Comparison of ENCODE assay signal across 11 mouse cellular contexts in the genomic region with DNA sequence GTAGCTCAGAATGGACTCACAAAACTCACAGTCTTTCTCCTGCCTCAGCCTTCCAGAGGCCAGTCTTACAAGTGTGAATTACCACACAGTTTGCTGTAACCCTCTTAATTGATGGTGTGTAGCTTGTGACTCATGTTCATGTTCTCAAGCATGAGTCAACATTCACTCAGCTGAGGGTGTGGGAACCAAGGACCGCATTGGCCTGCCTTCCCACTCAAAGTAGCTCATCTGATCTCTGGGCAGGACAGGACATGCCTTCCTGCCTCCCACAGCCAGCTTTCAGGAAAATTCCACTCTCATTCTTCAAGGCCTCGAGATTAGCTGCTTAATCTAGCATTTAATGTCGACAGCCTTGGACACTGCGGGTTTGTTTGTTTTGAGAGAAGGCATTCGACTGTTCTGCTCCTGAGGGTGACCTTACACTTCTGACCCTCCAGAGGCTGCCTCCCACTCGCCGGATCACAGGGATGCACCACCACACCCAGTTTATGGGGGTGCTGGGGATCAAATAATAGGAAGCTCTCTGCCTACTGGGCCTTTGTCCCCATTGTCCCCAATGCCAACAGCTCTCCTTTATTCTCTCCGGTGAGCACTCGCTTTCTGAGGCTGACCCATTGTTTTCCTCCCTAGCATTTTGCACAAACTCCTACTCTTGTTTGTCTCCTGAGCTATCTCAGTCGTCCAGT. TPM values are rescaled to one million over a fixed set of nuclear protein-coding genes. Genes with fewer than 3 reads are reported as not detected.
DNase-seq lines count a peak whose midpoint lies in the region; ATAC-seq and TF ChIP-seq lines count a peak whose summit lies in the region.
"Had no signal": no experiment of that assay in that cellular context is flagged by ENCODE, and none has a peak within 500 bp of the region (broad histone marks: within the 10 kb centered on the region; RNA-seq: fewer than 3 reads in every experiment).

No protein-coding gene starts in this region.

- 49% methylated on average over 10 of the region's 10 CpGs for WGBS in lung, embryonic 16.5 days
- WGBS in stomach, embryonic 15.5 days: 50% methylated on average over 10 of the region's 10 CpGs
- 60% methylated on average over 10 of the region's 10 CpGs for WGBS in embryonic facial prominence, embryonic 10.5 days

- H3K36me3 ChIP-seq in lung, embryonic 16.5 days (ENCODE audit: control insufficient read depth, insufficient read depth, low read length): no peaks in the 10 kb centered on the region
- no peaks in the 10 kb centered on the region for H3K36me3 ChIP-seq in ES-E14 (ENCODE audit: control insufficient read depth, insufficient read depth, low read length, poor library complexity, severe bottlenecking)
- H3K36me3 ChIP-seq in stomach, embryonic 15.5 days: no peaks in the 10 kb centered on the region
- no peaks in the 10 kb centered on the region for H3K36me3 ChIP-seq in embryonic facial prominence, embryonic 10.5 days (replicated peaks)

- no peak overlapping the region for H3K4me3 ChIP-seq in lung, embryonic 16.5 days (ENCODE audit: low read length)
- H3K4me3 ChIP-seq in ES-E14 (ENCODE audit: insufficient read depth in 1 of 2, low read depth in 1 of 2, low read length in 2 of 2, poor library complexity in 1 of 2, severe bottlenecking in 1 of 2): no peak overlapping the region
- H3K4me3 ChIP-seq in stomach, embryonic 15.5 days (replicated peaks): no peak overlapping the region
- no peak overlapping the region for H3K4me3 ChIP-seq in embryonic facial prominence, embryonic 10.5 days

- ATAC-seq in lung, embryonic 16.5 days (ENCODE audit: low read depth): peak; percentile 7; the same call in 1 of the 2 replicates
- ATAC-seq in stomach, embryonic 15.5 days (ENCODE audit: insufficient read depth, low FRiP score, low read depth): peak; percentile 63; the same call in 1 of the 2 replicates

- H3K9ac ChIP-seq in lung, embryonic 16.5 days (ENCODE audit: low read length): no peak overlapping the region
- H3K9ac ChIP-seq in ES-E14 (ENCODE audit: insufficient read depth, low read depth, low read length, poor library complexity, severe bottlenecking): no peak overlapping the region
- no peak overlapping the region for H3K9ac ChIP-seq in stomach, embryonic 15.5 days

- H3K27ac ChIP-seq in lung, embryonic 16.5 days (ENCODE audit: low read length): no peak overlapping the region
- peak overlapping the region; percentile 59; the same call in 1 of the 2 replicates for H3K27ac ChIP-seq in ES-E14 (ENCODE audit: insufficient read depth, low read depth, low read length, poor library complexity, severe bottlenecking)
- no peak overlapping the region for H3K27ac ChIP-seq in stomach, embryonic 15.5 days
- H3K27ac ChIP-seq in embryonic facial prominence, embryonic 10.5 days (replicated peaks): no peak overlapping the region

- no peaks in the 10 kb centered on the region; the same call in 1 of the 2 replicates for H3K4me1 ChIP-seq in lung, embryonic 16.5 days (replicated peaks; ENCODE audit: control insufficient read depth, insufficient read depth, low read length)
- H3K4me1 ChIP-seq in ES-E14 (ENCODE audit: control insufficient read depth in 2 of 2, insufficient read depth in 2 of 2, low read length in 2 of 2, poor library complexity in 1 of 2): peaks cover 0 to 11% of the 10 kb centered on the region in 2 experiments; a peak in 2 of 4 replicates
- H3K4me1 ChIP-seq in stomach, embryonic 15.5 days: no peaks in the 10 kb centered on the region
- H3K4me1 ChIP-seq in embryonic facial prominence, embryonic 10.5 days: peaks cover 5% of the 10 kb centered on the region; the same call in 1 of the 2 replicates

- no peak overlapping the region for H3K4me2 ChIP-seq in lung, embryonic 16.5 days (ENCODE audit: low read depth, low read length)
- no peak overlapping the region for H3K4me2 ChIP-seq in stomach, embryonic 15.5 days

- DNase-seq in lung, postnatal 10 days: no peak
- no peak for DNase-seq in ES-E14 (ENCODE audit: low read depth, low spot score)
- peak; percentile 97 for DNase-seq in gonadal fat pad, adult 2 months (ENCODE audit: low read depth)
- DNase-seq in gastrocnemius, postnatal 4 days (ENCODE audit: low spot score in 2 of 2): no peak
- DNase-seq in embryonic facial prominence, embryonic 10.5 days (ENCODE audit: low spot score): no peak
- DNase-seq in cerebellum, postnatal 14 days: no peak
- DNase-seq: cerebellum, adult 11 months; gastrocnemius, postnatal 10 days; thymus, postnatal 14 days had no signal

- in situ Hi-C loops in ES-E14 (cut with MboI; ENCODE audit: low sequenced_read_pairs in 2 of 2, unreplicated experiment in 2 of 2): no loop called here

- no peaks in the 10 kb centered on the region for H3K27me3 ChIP-seq in lung, embryonic 16.5 days (ENCODE audit: control insufficient read depth, insufficient read depth, low read depth, low read length)
- no peaks in the 10 kb centered on the region for H3K27me3 ChIP-seq in stomach, embryonic 15.5 days (replicated peaks)
- H3K27me3 ChIP-seq in embryonic facial prominence, embryonic 10.5 days (replicated peaks; ENCODE audit: low read depth, poor library complexity, severe bottlenecking): no peaks in the 10 kb centered on the region

- no peaks in the 10 kb centered on the region for H3K9me3 ChIP-seq in lung, embryonic 16.5 days (ENCODE audit: control insufficient read depth, low read length)
- no peaks in the 10 kb centered on the region for H3K9me3 ChIP-seq in ES-E14 (ENCODE audit: control insufficient read depth, insufficient read depth, low read depth, low read length)
- H3K9me3 ChIP-seq in stomach, embryonic 15.5 days: no peaks in the 10 kb centered on the region
- H3K9me3 ChIP-seq in embryonic facial prominence, embryonic 10.5 days: no peaks in the 10 kb centered on the region

TF ChIP-seq in ES-E14, 5 proteins besides CTCF, POLR2A, EP300 and RAD21:
- no peak for TF ChIP-seq ZNF384 (IDR thresholded peaks at IDR 0.05; ENCODE audit: low read depth, low read length)
- no peak for TF ChIP-seq HCFC1 (IDR thresholded peaks at IDR 0.05; ENCODE audit: borderline replicate concordance, insufficient read depth, low read length)
- TF ChIP-seq CHD2 (IDR thresholded peaks at IDR 0.05; ENCODE audit: low read depth, low read length): no peak
- TF ChIP-seq MAFK (IDR thresholded peaks at IDR 0.05; ENCODE audit: insufficient read depth, low read depth, low read length): no peak
TF ChIP-seq in ES-E14: peak in this region for 0.

RNA-seq across cellular contexts. Expression of a gene that starts 6.5 kb away (rescaled TPM):
- polyA plus RNA-seq in lung, embryonic 16.5 days (2015; fragmentation: Nextera tagmentation; extraction: Ambion mirVana): 41.2 and 43.6 TPM in 2 replicates
- 26.8 and 35.9 TPM in 2 replicates for total RNA-seq in ES-E14 (2012; rRNA removed)
- polyA plus RNA-seq in gonadal fat pad, adult 2 months (2012; rRNA removed): 14.7 and 19.9 TPM in 2 replicates
- 34.6 and 38.1 TPM in 2 replicates for polyA plus RNA-seq in stomach, embryonic 15.5 days (2015; fragmentation: Nextera tagmentation; extraction: Ambion mirVana)
- 100 to 1,000 TPM in 1 of 2 experiments, 10 to 100 TPM in 1; 85.1 to 102 TPM for total RNA-seq in gastrocnemius, postnatal 4 days (2021)
- polyA plus RNA-seq in embryonic facial prominence, embryonic 10.5 days (2016; fragmentation: Nextera tagmentation; extraction: Ambion mirVana): 48.0 and 50.9 TPM in 2 replicates
